Mouse (Mus musculus): ENCODE measurements around the gene Fjx1. TPM values are rescaled to one million over a fixed set of nuclear protein-coding genes. Genes with fewer than 3 reads are reported as not detected.

Gene Fjx1
- total RNA-seq (2021) = 1 to 10 TPM; 3.2 to 3.3 TPM

- DNase-seq = peak; percentile 42
Measured at GRCm38 (mm10) chr2:102451671-102452549, at the start of gene Fjx1. TSS of gene Fjx1 (minus strand) at chr2:102452499.

GRCm38 (mm10) chr2:102500001-102500689, 47.8 kb upstream of the Fjx1 start:
- no peak for DNase-seq

- no peak for DNase-seq
Measured at GRCm38 (mm10) chr2:102480738-102481137, 28.4 kb upstream of the Fjx1 start.

GRCm38 (mm10) chr2:102476101-102476500, 23.8 kb upstream of the Fjx1 start:
- DNase-seq = no peak

GRCm38 (mm10) chr2:102468645-102469044, 16.3 kb upstream of the Fjx1 start:
- DNase-seq = no peak

GRCm38 (mm10) chr2:102464342-102464732, 12.0 kb upstream of the Fjx1 start:
- no peak for DNase-seq

GRCm38 (mm10) chr2:102463587-102464341, 11.5 kb upstream of the Fjx1 start:
- peak; percentile 61 for DNase-seq

- no peak for DNase-seq
Measured at GRCm38 (mm10) chr2:102461491-102461890, 9.2 kb upstream of the Fjx1 start.

GRCm38 (mm10) chr2:102455126-102455525, 2.8 kb upstream of the Fjx1 start:
- DNase-seq = no peak

GRCm38 (mm10) chr2:102453447-102453846, 1.1 kb upstream of the Fjx1 start:
- DNase-seq = no peak

GRCm38 (mm10) chr2:102450761-102451670, 1.3 kb downstream of the Fjx1 start:
- peak; percentile 38 for DNase-seq

GRCm38 (mm10) chr2:102450248-102450760, 2.0 kb downstream of the Fjx1 start:
- peak; percentile 65 for DNase-seq

- DNase-seq = peak; percentile 19
Measured at GRCm38 (mm10) chr2:102449630-102450247, 2.6 kb downstream of the Fjx1 start.

GRCm38 (mm10) chr2:102449056-102449455, 3.2 kb downstream of the Fjx1 start:
- DNase-seq = no peak

- DNase-seq = no peak
Measured at GRCm38 (mm10) chr2:102447831-102448230, 4.5 kb downstream of the Fjx1 start.

- no peak for DNase-seq
Measured at GRCm38 (mm10) chr2:102446851-102447250, 5.4 kb downstream of the Fjx1 start.

GRCm38 (mm10) chr2:102437357-102438030, 14.8 kb downstream of the Fjx1 start:
- DNase-seq = no peak

GRCm38 (mm10) chr2:102433879-102434278, 18.4 kb downstream of the Fjx1 start:
- DNase-seq = no peak

GRCm38 (mm10) chr2:102431084-102431483, 21.2 kb downstream of the Fjx1 start:
- DNase-seq = no peak

- DNase-seq = no peak
Measured at GRCm38 (mm10) chr2:102427974-102428373, 24.3 kb downstream of the Fjx1 start.
